Mouse (Mus musculus) gastrocnemius, postnatal 25 days (tissue): Measurements from ENCODE around the gene Bnc2. TPM values are rescaled to one million over a fixed set of nuclear protein-coding genes. Genes with fewer than 3 reads are reported as not detected.

Experiments
- DNase-seq: peaks from one replicate; pipeline ENCODE4 v3.0.0; 2022
- long read RNA-seq, 2 experiments: library from polyadenylated mRNA; stranded (forward); transcript quantifications; one replicate each; pipeline ENCODE4 v2.0.0; 2021
- total RNA-seq, 2 experiments: library from RNA; stranded (reverse); gene quantifications; 1 replicate in 1 of 2; 2 replicates in 1 of 2; pipeline ENCODE4 v1.2.3; 2021

Gene Bnc2
- total RNA-seq, result 1 to 10 TPM; 4.5 to 6.3 TPM
- long read RNA-seq, experiment 1, partial matches to known transcripts, result 1 of 1 reads
- long read RNA-seq, experiment 1, other reads (novel, unspliced or antisense), result 0 of 1 reads
- long read RNA-seq, experiment 2, result 0 reads

GRCm38 (mm10) chr4:84675171-84675973, at the start of gene Bnc2:
Gene Bnc2 (minus strand): TSS chr4:84675275.
- DNase-seq, result peak; percentile 67

GRCm38 (mm10) chr4:84707961-84708360, 32.9 kb upstream of the Bnc2 start:
- no peak for DNase-seq

- DNase-seq, result no peak
Observed at GRCm38 (mm10) chr4:84685521-84686366, 10.7 kb upstream of the Bnc2 start.

- no peak for DNase-seq
Observed at GRCm38 (mm10) chr4:84685009-84685408, 9.9 kb upstream of the Bnc2 start.

- DNase-seq, result no peak
Observed at GRCm38 (mm10) chr4:84675974-84676315, 870 bp upstream of the Bnc2 start.

- DNase-seq, result no peak
Observed at GRCm38 (mm10) chr4:84674318-84675170, 531 bp downstream of the Bnc2 start.

- DNase-seq, result no peak
Observed at GRCm38 (mm10) chr4:84673681-84674307, 1.3 kb downstream of the Bnc2 start.

- DNase-seq, result no peak
Observed at GRCm38 (mm10) chr4:84672181-84672791, 2.8 kb downstream of the Bnc2 start.

- no peak for DNase-seq
Observed at GRCm38 (mm10) chr4:84670996-84671395, 4.1 kb downstream of the Bnc2 start.

GRCm38 (mm10) chr4:84669650-84670049, 5.4 kb downstream of the Bnc2 start:
- DNase-seq, result no peak

- no peak for DNase-seq
Observed at GRCm38 (mm10) chr4:84668949-84669605, 6.0 kb downstream of the Bnc2 start.

- DNase-seq, result no peak
Observed at GRCm38 (mm10) chr4:84668226-84668625, 6.8 kb downstream of the Bnc2 start.

GRCm38 (mm10) chr4:84662228-84663065, 12.6 kb downstream of the Bnc2 start:
- DNase-seq, result no peak

GRCm38 (mm10) chr4:84661341-84661740, 13.7 kb downstream of the Bnc2 start:
- DNase-seq, result no peak

- DNase-seq, result no peak
Observed at GRCm38 (mm10) chr4:84651786-84652185, 23.3 kb downstream of the Bnc2 start.

GRCm38 (mm10) chr4:84646576-84646975, 28.5 kb downstream of the Bnc2 start:
- DNase-seq, result no peak

GRCm38 (mm10) chr4:84639166-84639565, 35.9 kb downstream of the Bnc2 start:
- no peak for DNase-seq

- peak; percentile 13 for DNase-seq
Observed at GRCm38 (mm10) chr4:84637641-84638040, 37.4 kb downstream of the Bnc2 start.

- no peak for DNase-seq
Observed at GRCm38 (mm10) chr4:84634751-84635150, 40.3 kb downstream of the Bnc2 start.

GRCm38 (mm10) chr4:84633991-84634390, 41.1 kb downstream of the Bnc2 start:
- no peak for DNase-seq
